Mouse (Mus musculus): ENCODE data around the gene Gp1ba. TPM values are rescaled to one million over a fixed set of nuclear protein-coding genes. Genes with fewer than 3 reads are reported as not detected.
A peak's percentile ranks its signal among the peaks of the same experiment; 100 is the strongest.

Gene Gp1ba
- polyA plus RNA-seq, 1 experiment from 2014 or later: 1.6 TPM

DNA sequence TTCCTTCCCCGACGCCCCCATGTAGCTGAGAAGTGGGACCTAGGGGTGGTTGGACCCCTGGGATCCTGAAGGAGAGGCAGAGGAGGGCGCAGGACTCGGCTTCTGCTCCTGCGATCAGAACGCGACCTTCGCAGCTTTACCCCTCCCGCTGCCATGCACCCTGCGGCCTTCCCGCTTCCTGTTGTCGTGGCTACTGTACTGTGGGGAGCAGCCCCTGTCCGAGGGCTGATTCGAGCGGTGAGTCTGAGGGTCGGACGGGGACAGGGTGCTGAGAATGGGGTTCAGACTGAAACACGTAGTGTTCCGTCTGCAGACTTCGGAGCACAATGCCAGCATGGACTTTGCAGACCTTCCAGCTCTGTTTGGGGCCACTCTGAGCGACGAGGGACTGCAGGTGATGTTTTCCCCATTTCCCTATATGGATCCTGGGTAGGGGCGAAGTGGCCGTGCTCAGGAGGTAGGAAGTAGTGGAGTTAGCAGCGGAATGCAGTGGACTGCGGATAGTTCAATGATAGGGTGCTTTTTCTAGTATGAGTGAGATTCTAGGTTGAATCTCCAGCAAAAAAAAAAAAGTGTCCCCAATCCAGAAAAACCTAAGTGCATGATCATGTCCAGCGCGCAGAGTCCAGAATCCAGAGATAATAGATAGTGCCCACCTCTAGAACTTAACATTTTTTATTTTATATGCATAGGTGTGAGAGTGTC, 8.9 kb downstream of the Gp1ba start:
- Histone ChIP-seq H3K9me3 (ENCODE audit: control insufficient read depth, low read length) (no peaks in the 10 kb centered on the region), H3K4me1 (ENCODE audit: control insufficient read depth, insufficient read depth, low read length) (peaks cover 26% of the 10 kb centered on the region), H3K27me3 (ENCODE audit: control insufficient read depth, insufficient read depth, low read length) (no peaks in the 10 kb centered on the region), H3K9ac (ENCODE audit: low read length) (peak overlapping the region; percentile 79), H3K4me3 (ENCODE audit: low read depth, low read length) (peak overlapping the region; percentile 78), H3K4me2 (ENCODE audit: low read depth) (peak overlapping the region; percentile 96), H3K27ac (ENCODE audit: low read depth, low read length) (peak overlapping the region; percentile 85), H3K36me3 (ENCODE audit: control insufficient read depth, insufficient read depth, low read length) (peaks cover 22% of the 10 kb centered on the region)
- 0 out of 2 replicates have a peak, but pooled peaks have one; percentile 38 for ATAC-seq (ENCODE audit: insufficient read depth, low FRiP score, low TSS enrichment)
- 5% methylated on average over 28 of the region's 28 CpGs for WGBS
- DNase-seq (ENCODE audit: low spot score): peak; percentile 28

- H3K27me3 ChIP-seq (ENCODE audit: control insufficient read depth, insufficient read depth, low read length): no peaks in the 10 kb centered on the region
- WGBS: 91% methylated on average over 4 of the region's 4 CpGs
- H3K27ac ChIP-seq (ENCODE audit: low read depth, low read length): no peak overlapping the region
- H3K9ac ChIP-seq (ENCODE audit: low read length): peak overlapping the region; percentile 79
- H3K4me2 ChIP-seq (ENCODE audit: low read depth): peak overlapping the region; percentile 96
- no peak for ATAC-seq (ENCODE audit: insufficient read depth, low FRiP score, low TSS enrichment)
- H3K4me1 ChIP-seq (ENCODE audit: control insufficient read depth, insufficient read depth, low read length): peaks cover 28% of the 10 kb centered on the region
- DNase-seq (ENCODE audit: low spot score): no peak
- peaks cover 22% of the 10 kb centered on the region for H3K36me3 ChIP-seq (ENCODE audit: control insufficient read depth, insufficient read depth, low read length)
- no peaks in the 10 kb centered on the region for H3K9me3 ChIP-seq (ENCODE audit: control insufficient read depth, low read length)
- peak overlapping the region; percentile 78; the same call in 1 of the 2 replicates for H3K4me3 ChIP-seq (ENCODE audit: low read depth, low read length)
Measured at GRCm38 (mm10) chr11:70648512-70648911, 9.6 kb downstream of the Gp1ba start.

- H3K9ac ChIP-seq (ENCODE audit: low read length): no peak overlapping the region; the same call in 1 of the 2 replicates
- 83% methylated on average over 8 of the region's 8 CpGs for WGBS
- no peak overlapping the region for H3K4me3 ChIP-seq (ENCODE audit: low read depth, low read length)
- H3K36me3 ChIP-seq (ENCODE audit: control insufficient read depth, insufficient read depth, low read length): peaks cover 21% of the 10 kb centered on the region
- peaks cover 28% of the 10 kb centered on the region for H3K4me1 ChIP-seq (ENCODE audit: control insufficient read depth, insufficient read depth, low read length)
- H3K27me3 ChIP-seq (ENCODE audit: control insufficient read depth, insufficient read depth, low read length): no peaks in the 10 kb centered on the region
- no peak for DNase-seq (ENCODE audit: low spot score)
- H3K4me2 ChIP-seq (ENCODE audit: low read depth): 0 out of 2 replicates have a peak overlapping the region, but pooled peaks have one; percentile 1
- no peaks in the 10 kb centered on the region for H3K9me3 ChIP-seq (ENCODE audit: control insufficient read depth, low read length)
- ATAC-seq (ENCODE audit: insufficient read depth, low FRiP score, low TSS enrichment): no peak
- H3K27ac ChIP-seq (ENCODE audit: low read depth, low read length): no peak overlapping the region
Measured at GRCm38 (mm10) chr11:70649185-70649734, 10.3 kb downstream of the Gp1ba start.

- DNase-seq (ENCODE audit: low spot score) (no peak), ATAC-seq (ENCODE audit: insufficient read depth, low FRiP score, low TSS enrichment) (no peak)
- H3K36me3 ChIP-seq (ENCODE audit: control insufficient read depth, insufficient read depth, low read length): peaks cover 13% of the 10 kb centered on the region
- H3K27me3 ChIP-seq (ENCODE audit: control insufficient read depth, insufficient read depth, low read length): no peaks in the 10 kb centered on the region
- H3K9me3 ChIP-seq (ENCODE audit: control insufficient read depth, low read length): no peaks in the 10 kb centered on the region
- no peak overlapping the region for H3K4me2 ChIP-seq (ENCODE audit: low read depth)
- peaks cover 28% of the 10 kb centered on the region for H3K4me1 ChIP-seq (ENCODE audit: control insufficient read depth, insufficient read depth, low read length)
- no peak overlapping the region; the same call in 1 of the 2 replicates for H3K4me3 ChIP-seq (ENCODE audit: low read depth, low read length)
- peak overlapping the region; percentile 39; the same call in 1 of the 2 replicates for H3K27ac ChIP-seq (ENCODE audit: low read depth, low read length)
- 92% methylated on average over 12 of the region's 12 CpGs for WGBS
- H3K9ac ChIP-seq (ENCODE audit: low read length): no peak overlapping the region
Measured at GRCm38 (mm10) chr11:70650322-70651175, 11.6 kb downstream of the Gp1ba start.

DNA sequence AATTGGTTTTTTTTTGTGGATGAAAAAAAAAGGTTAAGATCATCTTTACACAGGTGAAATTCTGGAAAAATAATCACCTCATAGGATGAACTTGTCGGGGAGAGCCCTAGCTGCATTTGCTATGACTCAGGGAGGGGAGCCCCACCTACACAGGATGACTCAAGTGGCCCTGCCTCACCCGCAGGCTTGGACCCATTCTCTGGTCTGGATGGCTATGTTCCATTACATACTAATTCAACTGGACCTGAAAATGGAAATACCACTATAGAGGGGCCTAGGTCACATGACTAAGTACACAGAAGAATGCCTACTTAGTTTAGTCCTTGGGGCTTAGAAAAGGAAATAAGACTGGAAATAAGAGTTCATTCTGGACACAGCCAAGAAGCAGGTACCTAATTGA, 12.5 kb downstream of the Gp1ba start:
- H3K9me3 ChIP-seq (ENCODE audit: control insufficient read depth, low read length): no peaks in the 10 kb centered on the region
- H3K4me1 ChIP-seq (ENCODE audit: control insufficient read depth, insufficient read depth, low read length): peaks cover 27% of the 10 kb centered on the region
- DNase-seq (ENCODE audit: low spot score) (no peak), ATAC-seq (ENCODE audit: insufficient read depth, low FRiP score, low TSS enrichment) (no peak)
- no peaks in the 10 kb centered on the region for H3K27me3 ChIP-seq (ENCODE audit: control insufficient read depth, insufficient read depth, low read length)
- no peak overlapping the region for H3K4me3 ChIP-seq (ENCODE audit: low read depth, low read length)
- H3K27ac ChIP-seq (ENCODE audit: low read depth, low read length): no peak overlapping the region
- H3K9ac ChIP-seq (ENCODE audit: low read length): no peak overlapping the region
- WGBS: 87% methylated on average over 2 of the region's 2 CpGs
- no peak overlapping the region for H3K4me2 ChIP-seq (ENCODE audit: low read depth)
- peaks cover 13% of the 10 kb centered on the region for H3K36me3 ChIP-seq (ENCODE audit: control insufficient read depth, insufficient read depth, low read length)

GRCm38 (mm10) chr11:70652029-70652883, 13.3 kb downstream of the Gp1ba start:
- no peaks in the 10 kb centered on the region for H3K9me3 ChIP-seq (ENCODE audit: control insufficient read depth, low read length)
- peak overlapping the region; percentile 86 for H3K4me2 ChIP-seq (ENCODE audit: low read depth)
- peaks cover 33% of the 10 kb centered on the region for H3K4me1 ChIP-seq (ENCODE audit: control insufficient read depth, insufficient read depth, low read length)
- ATAC-seq (ENCODE audit: insufficient read depth, low FRiP score, low TSS enrichment) (no peak), DNase-seq (ENCODE audit: low spot score) (no peak)
- H3K36me3 ChIP-seq (ENCODE audit: control insufficient read depth, insufficient read depth, low read length): peaks cover 13% of the 10 kb centered on the region
- no peaks in the 10 kb centered on the region for H3K27me3 ChIP-seq (ENCODE audit: control insufficient read depth, insufficient read depth, low read length)
- H3K4me3 ChIP-seq (ENCODE audit: low read depth, low read length): peak overlapping the region; percentile 100
- 70% methylated on average over 12 of the region's 12 CpGs for WGBS
- peak overlapping the region; percentile 98; the same call in 1 of the 2 replicates for H3K9ac ChIP-seq (ENCODE audit: low read length)
- no peak overlapping the region for H3K27ac ChIP-seq (ENCODE audit: low read depth, low read length)

DNA sequence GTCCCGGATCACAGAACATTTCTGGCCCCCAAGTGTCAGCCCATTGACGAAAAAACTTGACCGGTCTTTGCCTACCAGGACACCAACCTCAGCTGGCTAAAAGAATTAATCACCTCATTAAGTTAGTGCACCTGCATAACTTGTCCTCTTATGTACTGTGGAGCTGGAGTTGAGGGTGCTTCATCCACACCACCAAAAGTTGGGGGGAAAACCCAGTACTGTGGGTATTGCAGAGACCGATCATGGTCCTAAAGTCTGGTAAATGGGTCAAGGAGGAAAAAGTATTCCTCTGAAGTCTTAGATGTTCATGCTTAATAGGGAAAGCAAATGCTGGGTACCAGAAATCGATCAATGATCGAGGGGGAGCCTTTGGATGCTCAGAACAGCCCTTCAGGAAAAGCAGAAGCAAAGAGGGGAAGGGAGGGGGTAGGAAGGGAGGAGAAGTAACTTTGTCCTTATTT, 14.0 kb downstream of the Gp1ba start:
- DNase-seq (ENCODE audit: low spot score): no peak
- H3K27me3 ChIP-seq (ENCODE audit: control insufficient read depth, insufficient read depth, low read length): no peaks in the 10 kb centered on the region
- peaks cover 13% of the 10 kb centered on the region for H3K36me3 ChIP-seq (ENCODE audit: control insufficient read depth, insufficient read depth, low read length)
- WGBS: 66% methylated on average over 6 of the region's 6 CpGs
- H3K9me3 ChIP-seq (ENCODE audit: control insufficient read depth, low read length): no peaks in the 10 kb centered on the region
- H3K4me2 ChIP-seq (ENCODE audit: low read depth): peak overlapping the region; percentile 86
- H3K4me3 ChIP-seq (ENCODE audit: low read depth, low read length): peak overlapping the region; percentile 100
- H3K4me1 ChIP-seq (ENCODE audit: control insufficient read depth, insufficient read depth, low read length): peaks cover 30% of the 10 kb centered on the region
- H3K9ac ChIP-seq (ENCODE audit: low read length): peak overlapping the region; percentile 98
- no peak for ATAC-seq (ENCODE audit: insufficient read depth, low FRiP score, low TSS enrichment)
- H3K27ac ChIP-seq (ENCODE audit: low read depth, low read length): peak overlapping the region; percentile 97; the same call in 1 of the 2 replicates

Data from neural tube, embryonic 11.5 days (tissue).